Mouse (Mus musculus) monocyte, adult 5-6 weeks (primary cell): ENCODE data around the gene Atf5. TPM values are rescaled to one million over a fixed set of nuclear protein-coding genes. Genes with fewer than 3 reads are reported as not detected.

Experiments used
- ATAC-seq: fragments of 153-309, 156-312 bp; replicated peaks from 2 replicates; pipeline ENCODE4 v1.8.0; 2017; ENCODE audit warnings: mild to moderate bottlenecking; ENCODE audit not compliant: low TSS enrichment, insufficient number of reproducible peaks, severe bottlenecking, poor library complexity, low FRiP score
- total RNA-seq: library from RNA; stranded (forward); fragments of 200-1000, 200-491, 200-594 nt; gene quantifications from 3 replicates; pipeline ENCODE4 v1.2.3, GENCODE M21; 2017

Atf5 gene
- total RNA-seq, 1 experiment from 2014 or later: 2.8 TPM

GRCm38 (mm10) chr7:44809466-44809865, 7.0 kb downstream of the Atf5 start:
- no peak for ATAC-seq

GRCm38 (mm10) chr7:44808927-44809326, 7.5 kb downstream of the Atf5 start:
- no peak for ATAC-seq

GRCm38 (mm10) chr7:44792781-44793180, 23.7 kb downstream of the Atf5 start:
- no peak for ATAC-seq

GRCm38 (mm10) chr7:44790066-44790465, 26.4 kb downstream of the Atf5 start:
- no peak for ATAC-seq

DNA sequence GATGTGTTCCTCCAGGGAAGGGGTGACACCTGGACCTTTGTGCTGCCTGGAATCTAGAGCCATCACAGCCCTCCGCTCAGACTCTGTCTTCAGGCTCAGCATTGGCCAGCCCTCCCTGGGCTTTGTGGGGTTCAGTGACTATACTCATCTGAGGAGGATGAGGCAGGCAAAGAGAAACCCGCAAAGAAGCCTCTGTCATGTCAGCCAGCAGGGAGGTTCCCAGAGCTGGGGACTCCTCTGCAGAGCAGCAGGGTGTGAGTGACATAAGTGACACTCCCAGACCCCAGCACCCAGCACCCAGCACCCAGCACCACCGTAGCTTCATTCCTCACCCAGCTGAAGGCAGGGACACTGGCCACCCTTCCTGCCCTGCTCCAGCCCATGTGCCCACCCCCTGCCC, 26.9 kb downstream of the Atf5 start:
- ATAC-seq: no peak

DNA sequence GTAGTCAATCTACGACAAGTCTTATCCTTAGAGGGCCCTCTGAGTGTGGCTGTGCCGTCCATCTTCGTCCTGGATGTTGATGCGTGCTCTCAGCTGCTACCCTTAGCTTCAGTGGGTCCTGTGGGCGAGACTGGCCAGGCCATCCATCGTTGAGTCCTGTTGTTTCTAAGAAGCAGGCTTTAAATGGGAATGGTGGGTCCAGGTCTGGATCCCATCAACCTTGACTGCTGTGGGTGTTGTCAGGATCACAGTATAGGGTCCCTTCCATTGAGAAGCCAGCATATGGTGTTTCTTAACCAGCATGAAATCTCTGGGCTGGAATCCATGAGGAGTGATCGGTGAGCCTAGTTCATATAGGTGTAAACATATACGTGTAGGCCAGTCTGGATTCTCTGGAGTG, 36.4 kb downstream of the Atf5 start:
- no peak for ATAC-seq

- ATAC-seq: no peak
Measured at GRCm38 (mm10) chr7:44776849-44777498, 39.5 kb downstream of the Atf5 start.

GRCm38 (mm10) chr7:44772591-44773204, 43.8 kb downstream of the Atf5 start:
- no peak for ATAC-seq

- no peak for ATAC-seq
Measured at GRCm38 (mm10) chr7:44770046-44770578, 46.3 kb downstream of the Atf5 start.

- no peak for ATAC-seq
Measured at GRCm38 (mm10) chr7:44768129-44768528, 48.3 kb downstream of the Atf5 start.

Other genes starting within 250 kb of the Atf5 start
- 162 to 248 TPM (median 207 TPM) in 3 replicates for gene Napsa, start 244.3 kb downstream of the Atf5 start, total RNA-seq
- gene Kcnc3, start 226.0 kb downstream of the Atf5 start, total RNA-seq: 0.19 to 0.43 TPM (median 0.38 TPM) in 3 replicates
- not detected in 3 replicates for gene Myh14, start 145.8 kb downstream of the Atf5 start, total RNA-seq
- gene Izumo2, start 107.9 kb downstream of the Atf5 start, total RNA-seq: not detected in 3 replicates
- 33.2 to 49.0 TPM (median 42.5 TPM) in 3 replicates for gene Vrk3, start 68.2 kb downstream of the Atf5 start, total RNA-seq
- gene Zfp473, start 65.6 kb downstream of the Atf5 start, total RNA-seq: 0.75 to 2.0 TPM (median 1.0 TPM) in 3 replicates
- 34.3 to 35.3 TPM (median 35.2 TPM) in 3 replicates for gene Nup62, start 570 bp downstream of the Atf5 start, total RNA-seq
- 1.1 to 5.2 TPM (median 3.7 TPM) in 3 replicates for gene Il4i1, start 271 bp downstream of the Atf5 start, total RNA-seq
- gene Akt1s1, start 32.3 kb upstream of the Atf5 start, total RNA-seq: 11.6 to 33.0 TPM (median 13.0 TPM) in 3 replicates
- gene Tbc1d17, start 32.4 kb upstream of the Atf5 start, total RNA-seq: 33.8 to 69.8 TPM (median 57.7 TPM) in 3 replicates
- 68.9 to 89.5 TPM (median 71.5 TPM) in 3 replicates for gene Pnkp, start 40.5 kb upstream of the Atf5 start, total RNA-seq
- 7.2 to 11.9 TPM (median 7.4 TPM) in 3 replicates for gene Ptov1, start 53.1 kb upstream of the Atf5 start, total RNA-seq
- 8.2 to 15.1 TPM (median 8.9 TPM) in 3 replicates for gene Med25, start 76.1 kb upstream of the Atf5 start, total RNA-seq
- 10.8 to 19.1 TPM (median 16.1 TPM) in 3 replicates for gene Fuz, start 79.4 kb upstream of the Atf5 start, total RNA-seq
- gene Ap2a1, start 112.8 kb upstream of the Atf5 start, total RNA-seq: 10.3 to 21.7 TPM (median 21.0 TPM) in 3 replicates
- not detected in 3 replicates for gene Tsks, start 126.5 kb upstream of the Atf5 start, total RNA-seq
- not detected in 3 replicates for gene Cpt1c, start 158.2 kb upstream of the Atf5 start, total RNA-seq
- gene Prmt1, start 169.9 kb upstream of the Atf5 start, total RNA-seq: 57.2 to 80.2 TPM (median 58.1 TPM) in 3 replicates
- gene Irf3, start 181.0 kb upstream of the Atf5 start, total RNA-seq: 83.1 to 122 TPM (median 104 TPM) in 3 replicates
- gene Bcl2l12, start 182.1 kb upstream of the Atf5 start, total RNA-seq: 2.7 to 13.0 TPM (median 7.7 TPM) in 3 replicates
- 15.3 to 21.1 TPM (median 16.7 TPM) in 3 replicates for gene Scaf1, start 199.7 kb upstream of the Atf5 start, total RNA-seq
- 43.0 to 51.7 TPM (median 49.7 TPM) in 3 replicates for gene Rras, start 201.3 kb upstream of the Atf5 start, total RNA-seq
- gene Prr12, start 236.2 kb upstream of the Atf5 start, total RNA-seq: 1.6 to 5.0 TPM (median 2.0 TPM) in 3 replicates
- gene Nosip, start 245.8 kb upstream of the Atf5 start, total RNA-seq: 45.8 to 57.3 TPM (median 52.8 TPM) in 3 replicates
- gene Prrg2, start 246.0 kb upstream of the Atf5 start, total RNA-seq: 1.5 to 12.8 TPM (median 3.7 TPM) in 3 replicates